Mouse (Mus musculus): ENCODE data around the gene Pde3b.
"Not testable (repeated sequence)": the region's sequence is repeated elsewhere in the genome, so short reads cannot be mapped to it uniquely, and the experiment has no call there.

Gene Pde3b

DNA sequence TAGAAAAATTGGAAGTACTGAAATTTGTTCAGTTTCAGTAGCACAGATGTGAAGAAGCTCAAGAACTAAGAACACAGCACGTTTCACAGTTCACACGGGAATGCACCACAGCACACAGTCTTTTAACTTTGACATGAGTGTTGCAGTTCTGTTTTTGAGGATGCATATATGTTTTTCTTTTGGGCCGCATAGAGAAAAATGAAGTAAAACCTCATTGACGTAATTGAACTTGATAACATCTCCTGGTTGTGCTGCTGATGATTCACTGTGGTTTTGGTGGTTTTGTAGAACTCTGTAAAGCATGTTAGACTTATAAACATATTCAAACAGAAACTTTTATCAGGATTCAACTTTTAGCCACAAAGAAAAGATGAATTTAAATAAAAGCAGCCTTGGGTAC, 64.7 kb downstream of the Pde3b start:
- no peak for DNase-seq

DNA sequence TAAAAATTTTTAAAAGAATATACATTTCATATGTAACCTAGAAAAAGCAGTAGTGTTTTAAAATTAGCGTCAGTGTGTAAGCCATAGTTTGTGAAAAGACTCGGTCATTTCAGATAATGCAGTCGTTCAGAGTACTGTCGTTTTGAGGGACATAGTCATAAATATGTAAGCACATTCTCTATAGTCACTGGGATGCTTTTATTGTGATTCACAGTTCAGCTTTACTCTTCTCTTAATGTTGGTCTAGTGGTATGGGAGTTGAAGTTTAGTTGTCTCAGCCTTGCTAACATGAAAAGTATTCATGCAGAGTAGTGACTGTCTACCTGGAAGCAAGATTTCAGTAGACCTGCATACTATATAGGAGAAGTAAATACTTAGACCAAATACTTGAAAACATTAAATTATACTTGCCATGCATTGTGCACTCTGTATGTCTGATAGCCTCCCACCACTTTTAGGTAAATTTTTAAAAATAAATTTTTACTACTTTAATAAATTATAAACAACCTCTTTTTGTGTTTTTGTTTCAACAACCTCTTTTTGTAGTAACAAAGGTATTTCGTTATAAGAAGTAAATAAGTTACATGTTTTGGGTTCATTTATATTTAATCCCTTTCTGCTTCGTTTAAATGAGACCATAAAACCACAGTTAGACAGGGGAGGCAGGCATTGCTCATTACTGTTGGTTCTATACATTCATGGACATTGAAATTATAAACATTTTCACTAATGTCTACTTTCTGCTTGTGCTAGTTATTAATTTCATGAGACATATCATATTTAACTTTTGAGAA, 65.3 kb downstream of the Pde3b start:
- no peak for DNase-seq

DNA sequence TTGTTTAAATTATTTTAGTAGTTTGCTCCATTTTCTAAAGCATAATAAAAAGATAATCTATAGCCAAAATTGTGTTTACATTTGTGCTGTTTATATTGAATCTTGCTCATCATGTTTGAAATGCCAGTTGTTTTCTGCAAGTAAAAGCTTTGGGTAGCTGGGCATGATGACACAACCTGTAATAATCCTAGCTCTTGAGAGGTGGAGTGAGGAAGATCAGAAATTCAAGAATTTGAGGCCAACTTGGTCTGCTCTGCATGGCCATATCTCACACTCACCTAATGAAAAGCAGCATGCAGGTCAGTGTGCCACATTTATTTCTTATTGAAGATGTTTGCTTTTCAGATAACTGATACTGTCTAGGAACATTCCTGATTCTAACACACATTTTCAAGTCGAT, 65.9 kb downstream of the Pde3b start:
- no peak for DNase-seq

DNA sequence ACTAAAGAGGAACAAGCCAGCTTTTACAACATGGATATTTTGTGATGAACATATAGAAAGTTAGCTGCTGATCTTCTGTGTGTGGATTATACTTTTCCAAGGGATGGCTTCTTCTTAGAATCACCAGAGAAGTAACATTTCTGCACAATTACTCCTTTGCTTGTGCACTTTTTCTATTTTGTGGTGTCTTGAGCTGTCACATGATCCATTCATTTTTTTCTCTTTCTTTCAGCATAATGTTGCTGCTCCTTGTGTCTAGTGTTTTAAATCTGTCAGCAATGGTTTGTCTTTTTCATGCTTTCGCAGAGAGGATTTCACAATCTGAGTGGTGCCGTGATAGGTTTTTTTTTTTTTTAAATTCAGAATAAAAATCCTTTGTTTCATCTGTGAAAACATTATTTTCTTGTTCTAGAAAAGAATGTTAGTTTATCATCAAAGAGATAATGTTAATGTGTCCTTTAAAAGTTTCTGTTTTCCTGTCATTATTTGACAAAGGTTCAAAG, 66.4 kb downstream of the Pde3b start:
- no peak for DNase-seq

DNA sequence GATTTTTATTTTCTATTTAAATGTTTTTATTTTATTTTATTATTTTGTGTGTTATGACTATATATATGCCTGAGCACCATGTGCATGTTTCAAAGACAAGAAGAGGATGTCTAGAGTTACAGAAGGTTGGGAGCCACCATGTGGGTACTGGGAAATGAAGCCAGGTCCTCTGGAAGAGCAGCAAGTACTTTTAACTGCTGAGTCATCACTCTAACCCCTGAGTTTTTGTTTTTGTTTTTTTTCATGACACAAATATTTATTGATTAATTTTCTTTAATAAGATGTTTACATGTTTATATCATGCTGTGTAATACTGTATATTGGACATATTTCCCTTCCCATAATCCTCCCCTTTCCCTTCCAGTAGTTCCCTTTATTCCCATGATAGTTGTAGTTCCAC, 77.5 kb downstream of the Pde3b start:
- no peak for DNase-seq

DNA sequence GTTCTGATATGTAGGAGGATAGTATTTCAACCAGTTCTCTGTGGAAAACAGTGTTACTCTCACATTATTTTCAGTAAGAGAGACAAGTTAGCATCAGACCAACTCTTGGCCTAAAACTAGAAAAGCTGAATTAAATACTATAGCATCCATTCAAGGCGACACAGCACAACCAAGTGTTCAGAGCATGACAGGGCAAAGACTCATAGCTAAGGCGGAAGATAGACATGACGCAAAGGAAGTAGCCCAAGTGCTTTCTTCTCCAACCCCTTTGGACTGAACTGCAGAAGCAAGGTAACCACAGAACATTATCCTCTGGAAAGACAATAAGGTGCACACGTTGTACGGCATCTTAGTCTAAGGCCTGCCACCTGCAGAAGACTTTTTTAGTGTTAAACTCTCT, 79.0 kb downstream of the Pde3b start:
- DNase-seq = no peak

DNA sequence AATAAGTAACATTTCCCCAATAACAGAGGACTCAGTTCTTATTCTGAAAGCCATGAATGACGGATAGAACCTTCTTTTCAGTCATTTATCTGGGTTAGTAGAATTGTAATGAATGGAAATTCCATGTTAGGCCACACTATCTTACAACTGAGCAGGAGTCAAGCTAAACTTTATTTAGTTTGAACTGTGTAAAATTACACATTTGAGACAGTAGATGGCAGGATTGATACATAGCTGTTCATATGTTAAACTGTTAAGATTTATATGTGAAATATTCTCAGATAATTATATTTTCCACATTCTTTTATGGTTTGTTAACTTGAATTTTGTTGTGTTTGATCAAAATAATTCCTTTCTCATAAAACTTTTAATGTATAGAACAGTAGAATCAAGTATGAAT, 84.2 kb downstream of the Pde3b start:
- no peak for DNase-seq

DNA sequence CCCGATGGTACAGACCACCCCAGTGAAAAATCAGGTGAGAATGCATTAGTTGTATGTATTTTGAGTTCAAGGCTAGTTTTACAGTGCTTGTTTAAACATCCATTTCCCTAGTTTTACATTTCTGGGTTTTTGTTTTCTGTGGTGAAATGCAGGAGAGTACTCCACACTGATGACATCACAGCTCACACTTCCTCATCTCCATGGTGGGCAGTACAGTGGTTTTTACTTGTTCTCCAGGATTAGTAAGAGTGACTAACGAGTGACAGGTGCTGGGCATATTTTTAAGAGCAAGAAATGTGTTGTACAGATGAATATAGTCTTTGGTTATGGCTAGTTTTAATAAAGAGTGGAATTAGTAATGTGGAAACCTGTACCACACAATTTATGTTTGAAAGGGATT, 93.8 kb downstream of the Pde3b start:
- no peak for DNase-seq

DNA sequence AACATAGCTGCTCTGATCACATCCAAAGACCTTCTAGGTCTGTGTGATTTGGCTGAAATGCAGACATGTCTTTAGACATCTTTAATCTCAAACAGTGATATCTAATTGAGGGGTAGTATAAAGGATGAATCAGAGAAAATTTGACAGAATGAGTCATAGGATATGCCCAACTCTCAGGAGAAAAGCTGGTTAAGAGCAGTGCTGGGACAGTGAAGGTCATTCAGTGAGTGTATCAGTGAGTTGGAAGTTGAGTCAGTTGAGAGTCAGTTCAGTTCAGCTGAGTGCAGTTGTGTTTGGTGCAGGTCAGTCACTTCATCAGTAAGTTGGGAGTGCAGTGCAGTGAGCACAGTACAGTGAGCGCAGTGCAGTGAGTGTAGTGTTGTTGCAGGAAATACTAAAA, 105.0 kb downstream of the Pde3b start:
- DNase-seq = no peak

DNA sequence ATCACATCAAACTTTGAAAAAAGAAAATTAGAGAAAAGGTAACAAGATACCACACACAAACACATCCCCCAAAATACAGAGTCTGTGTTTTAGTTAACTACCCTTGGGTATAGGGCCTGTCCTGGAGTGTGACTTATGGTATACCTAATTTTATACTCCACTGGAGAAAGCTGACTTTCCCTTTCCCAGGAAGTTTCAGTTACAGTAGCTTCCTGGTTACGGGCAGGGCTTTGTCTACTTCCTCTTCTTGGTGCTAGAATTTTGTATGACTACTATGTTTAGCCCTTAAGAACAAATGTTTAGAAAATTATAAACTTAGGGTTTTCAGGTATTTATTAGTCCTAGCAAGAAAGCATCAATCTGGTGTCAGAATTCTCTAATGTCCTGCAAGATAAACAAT, 111.2 kb downstream of the Pde3b start:
- no peak for DNase-seq

DNA sequence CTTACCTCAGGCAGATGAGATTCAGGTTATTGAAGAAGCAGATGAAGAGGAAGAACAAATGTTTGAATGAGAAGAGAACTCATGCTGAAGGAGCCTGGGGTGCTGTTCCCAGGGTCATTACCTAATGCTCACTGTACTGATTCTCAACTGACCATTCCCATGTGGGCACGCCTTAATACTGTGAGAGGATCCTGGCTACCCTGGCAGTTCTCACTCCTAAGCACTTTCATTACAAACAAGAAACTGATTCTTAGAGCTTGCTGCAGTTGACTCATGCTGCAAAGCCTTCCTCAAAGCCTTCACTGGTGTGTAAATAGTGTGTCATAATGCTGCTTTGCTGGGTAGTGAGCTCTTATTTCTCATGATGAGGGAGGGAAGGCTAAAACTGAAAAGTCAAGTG, 121.1 kb downstream of the Pde3b start:
- no peak for DNase-seq

DNA sequence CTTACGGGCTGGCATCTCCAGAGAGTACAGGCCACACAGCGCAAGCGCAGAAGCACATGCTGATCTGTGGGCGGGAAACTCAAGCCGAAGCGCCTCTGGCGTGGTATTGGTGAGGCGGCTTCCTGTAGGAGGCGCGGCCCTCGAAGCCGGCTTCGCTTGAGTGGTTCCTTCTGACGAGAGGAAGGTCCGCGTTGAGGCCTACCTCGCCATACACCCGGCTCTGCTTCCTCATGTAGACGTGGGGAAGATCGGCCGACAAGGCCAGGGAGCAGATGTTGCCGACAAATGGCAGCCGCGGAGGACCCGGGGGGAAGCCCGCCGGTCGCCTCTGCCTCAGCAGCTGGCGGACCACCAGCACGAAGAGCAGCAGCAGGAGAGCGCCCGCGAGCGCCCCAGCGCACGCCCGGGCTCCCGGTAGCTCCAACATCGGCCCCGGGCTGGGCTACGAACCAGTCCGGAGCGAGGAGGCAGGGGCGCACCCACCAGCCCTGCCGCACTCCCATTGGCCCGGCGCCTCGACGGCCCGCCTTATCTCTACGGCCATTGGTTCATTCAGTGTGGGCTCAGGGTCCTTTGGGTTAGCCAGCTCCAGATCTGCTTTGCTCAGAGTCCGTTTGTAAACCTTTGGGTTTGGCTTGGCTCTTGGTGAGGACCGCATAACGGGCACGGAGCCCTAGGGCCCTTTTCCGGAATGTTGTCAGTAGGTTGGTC, 147.6 kb downstream of the Pde3b start, which contains the start of gene Cyp2r1:
Gene Cyp2r1 (minus strand): TSS at position 442 of the 711 bp plus-strand sequence.
- peak; percentile 65 for DNase-seq

DNA sequence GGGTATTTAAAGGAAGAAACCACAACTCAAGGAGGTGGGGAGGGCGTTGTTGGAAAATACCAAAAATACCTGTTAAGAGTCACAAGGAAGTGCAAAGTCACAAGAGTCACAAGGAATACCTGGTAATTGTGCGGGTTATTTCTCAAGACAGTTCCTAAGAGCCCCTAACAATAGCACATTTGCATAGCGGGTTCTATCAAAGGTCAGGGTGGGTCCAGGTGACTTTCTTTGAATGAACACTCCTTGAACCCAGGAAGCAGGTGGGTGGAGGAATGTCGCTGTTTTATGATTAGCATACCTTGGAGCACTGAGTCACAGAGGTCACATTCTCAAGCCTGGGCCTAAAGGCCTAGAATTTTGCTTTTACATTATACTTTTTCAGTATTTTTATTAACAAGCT, 158.8 kb downstream of the Pde3b start:
- DNase-seq = not testable (repeated sequence)

DNA sequence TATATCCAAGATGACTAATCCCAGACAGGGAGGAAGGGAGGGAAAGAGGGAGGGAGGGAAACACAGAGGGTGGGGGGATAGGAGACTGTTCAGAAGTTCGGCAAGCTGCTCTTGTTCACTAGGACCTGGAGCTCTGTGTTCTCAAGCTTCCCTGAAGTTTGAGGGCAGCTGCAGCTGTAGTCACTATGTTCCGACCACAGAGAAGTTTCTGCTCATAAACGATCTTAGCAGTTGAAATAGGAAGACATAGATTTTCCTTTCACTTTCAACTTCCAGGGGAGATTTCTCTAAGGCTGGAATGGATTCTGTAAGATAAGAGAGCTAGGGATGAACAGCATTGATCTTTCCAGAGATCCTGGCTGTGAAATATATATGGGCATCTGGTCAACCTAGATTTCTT, 161.8 kb downstream of the Pde3b start:
- no peak for DNase-seq

DNA sequence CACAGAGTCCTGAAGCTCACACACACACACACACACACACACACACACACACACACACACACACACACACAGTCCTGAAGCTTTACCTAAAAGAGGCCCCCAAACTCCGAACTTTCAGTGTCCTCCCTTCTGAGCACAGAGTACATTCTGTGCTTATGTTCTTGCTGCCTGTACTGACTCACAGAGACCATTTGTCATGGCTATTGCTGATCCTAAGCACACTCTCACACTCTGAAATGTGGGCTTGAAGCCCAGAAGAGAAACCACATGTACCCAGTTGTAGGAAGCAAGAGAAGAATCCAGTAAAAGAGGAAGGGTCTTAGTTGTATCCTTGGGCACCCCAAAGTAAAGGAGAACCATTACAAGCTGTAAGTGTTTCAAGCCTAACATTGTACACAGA, 162.6 kb downstream of the Pde3b start:
- no peak for DNase-seq

DNA sequence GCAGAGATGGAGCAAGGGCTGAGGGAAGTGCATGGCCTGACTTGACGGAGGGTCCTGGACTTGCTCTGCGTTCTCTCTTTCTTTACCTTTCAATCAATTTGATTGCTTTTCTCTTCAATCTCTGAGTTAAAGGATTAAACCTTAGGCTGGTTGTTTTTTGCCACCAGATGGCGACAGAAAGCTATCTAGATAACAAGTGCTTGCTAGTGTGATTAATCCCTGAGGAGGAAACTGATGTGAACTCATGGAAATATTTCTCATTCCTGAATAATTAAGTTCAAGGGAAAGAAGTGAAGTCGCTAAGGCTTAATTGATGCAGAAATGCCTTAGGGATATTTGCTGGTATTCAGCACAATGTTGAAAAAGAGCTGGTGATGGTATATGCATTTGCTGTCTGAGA, 165.3 kb downstream of the Pde3b start:
- DNase-seq = peak; percentile 12

DNA sequence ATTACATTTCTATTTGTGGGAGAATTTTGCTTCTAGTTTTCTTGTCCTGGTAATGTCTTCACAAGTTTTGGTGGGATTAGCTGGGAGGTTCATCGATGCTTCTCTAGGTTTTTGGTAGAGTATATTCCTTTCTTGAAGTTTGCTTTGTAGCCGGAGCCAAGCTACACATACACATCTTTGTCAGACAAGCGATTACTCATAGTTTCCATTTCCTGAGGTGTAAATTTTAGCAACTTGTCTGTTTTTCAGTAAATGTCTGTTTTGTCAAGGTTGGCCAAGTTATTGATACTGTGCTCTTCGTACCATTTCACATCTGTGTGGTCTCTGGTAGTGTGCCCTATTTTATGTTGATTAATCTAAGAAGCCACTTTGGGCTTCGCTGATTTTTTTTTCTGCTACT, 166.1 kb downstream of the Pde3b start:
- DNase-seq = no peak

DNA sequence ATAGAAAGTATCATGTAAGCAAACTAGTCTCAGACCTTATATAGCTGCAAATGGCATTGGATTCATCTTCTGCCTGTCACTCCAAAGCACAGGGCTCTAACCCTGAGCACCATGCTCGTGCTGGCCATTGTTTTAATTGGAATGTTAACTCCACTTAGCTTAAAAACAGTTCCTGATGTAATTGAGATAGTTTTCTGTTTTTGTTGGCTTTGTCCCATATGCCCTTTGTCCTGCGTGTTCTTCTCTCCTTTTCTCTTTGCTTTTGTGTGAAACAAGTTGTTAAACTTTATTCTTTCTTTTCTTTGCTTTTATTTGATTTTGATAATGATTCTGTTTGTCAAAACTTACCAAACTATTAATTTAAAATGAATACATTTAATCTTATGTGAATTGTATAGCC, 167.4 kb downstream of the Pde3b start:
- DNase-seq = no peak

Measured in cerebellum, adult 11 months (tissue).